Mouse (Mus musculus): Measurements from ENCODE around the gene Tsnaxip1.
A peak's percentile ranks its signal among the peaks of the same experiment; 100 is the strongest.

- TF ChIP-seq HCFC1 (IDR thresholded peaks at IDR 0.05; ENCODE audit: borderline replicate concordance, insufficient read depth, low read length) (no peak), CHD2 (IDR thresholded peaks at IDR 0.05; ENCODE audit: low read depth, low read length) (no peak), MAFK (IDR thresholded peaks at IDR 0.05; ENCODE audit: insufficient read depth, low read depth, low read length) (peak; percentile 38; the same call in 1 of the 2 replicates)
Measured at GRCm38 (mm10) chr8:105799091-105799812, 28.3 kb upstream of the Tsnaxip1 start.

All from ES-E14 (cell line).